Mouse (Mus musculus): ENCODE data around the gene Tspan12.
A peak's percentile ranks its signal among the peaks of the same experiment; 100 is the strongest.

Tspan12 gene

GRCm38 (mm10) chr6:21774213-21774916 lies 78.0 kb downstream of the Tspan12 start:
- no peak for DNase-seq (ENCODE audit: low read depth, low spot score)

- DNase-seq (ENCODE audit: low read depth, low spot score), result no peak
Observed at GRCm38 (mm10) chr6:21769447-21769809, 82.9 kb downstream of the Tspan12 start.

GRCm38 (mm10) chr6:21768745-21769446 lies 83.4 kb downstream of the Tspan12 start:
- no peak for DNase-seq (ENCODE audit: low read depth, low spot score)

- DNase-seq (ENCODE audit: low read depth, low spot score), result peak; percentile 22
Observed at GRCm38 (mm10) chr6:21767787-21768221, 84.5 kb downstream of the Tspan12 start.

- no peak for DNase-seq (ENCODE audit: low read depth, low spot score)
Observed at GRCm38 (mm10) chr6:21747536-21747935, 104.8 kb downstream of the Tspan12 start.

GRCm38 (mm10) chr6:21744615-21745266 lies 107.6 kb downstream of the Tspan12 start:
- no peak for DNase-seq (ENCODE audit: low read depth, low spot score)

GRCm38 (mm10) chr6:21740606-21741005 lies 111.7 kb downstream of the Tspan12 start:
- DNase-seq (ENCODE audit: low read depth, low spot score), result no peak

- DNase-seq (ENCODE audit: low read depth, low spot score), result no peak
Observed at GRCm38 (mm10) chr6:21722238-21722637, 130.1 kb downstream of the Tspan12 start.
